Mouse (Mus musculus) forebrain, postnatal 0 days (tissue): Measurements from ENCODE around the gene Qprt. TPM values are rescaled to one million over a fixed set of nuclear protein-coding genes. Genes with fewer than 3 reads are reported as not detected.

Experiments used
- ATAC-seq: fragments of 200-750 bp; cut with Nextera tagmentation; 2 replicates; pipeline ENCODE4 v1.8.0; 2017; ENCODE audit warnings: mild to moderate bottlenecking, moderate library complexity
- DNase-seq: peaks from one replicate; pipeline ENCODE4 v3.0.0-alpha.2; 2015
- H3K27ac ChIP-seq: fragments of 300-500 bp; sonication (generic); 2 replicates; pipeline ENCODE4 v1.5.1; 2014; ENCODE audit warnings: low read depth, mild to moderate bottlenecking, antibody characterized with exemption, low read length, moderate library complexity, mixed read lengths
- H3K27me3 ChIP-seq: fragments of 300-500 bp; sonication (generic); 2 replicates; pipeline ENCODE4 v1.6.1; 2014; ENCODE audit warnings: mild to moderate bottlenecking, low read length, mixed read lengths; ENCODE audit not compliant: insufficient read depth
- H3K36me3 ChIP-seq: fragments of 300-500 bp; sonication (generic); 2 replicates; pipeline ENCODE4 v1.6.1; 2014; ENCODE audit warnings: mild to moderate bottlenecking, moderate library complexity; ENCODE audit not compliant: insufficient read depth
- H3K4me1 ChIP-seq: fragments of 300-500 bp; sonication (generic); 2 replicates; pipeline ENCODE4 v1.6.1; 2014; ENCODE audit warnings: antibody characterized with exemption; ENCODE audit not compliant: insufficient read depth
- H3K4me2 ChIP-seq: fragments of 300-500 bp; sonication (generic); 2 replicates; pipeline ENCODE4 v1.6.1; 2014; ENCODE audit warnings: low read depth, mild to moderate bottlenecking, moderate library complexity
- H3K4me3 ChIP-seq: fragments of 300-500 bp; sonication (generic); 2 replicates; pipeline ENCODE4 v1.5.1; 2014; ENCODE audit warnings: low read depth, low read length, mixed read lengths
- H3K9ac ChIP-seq: fragments of 300-500 bp; sonication (generic); 2 replicates; pipeline ENCODE4 v1.6.1; 2014; ENCODE audit warnings: mild to moderate bottlenecking
- H3K9me3 ChIP-seq: fragments of 300-500 bp; sonication (generic); 2 replicates; pipeline ENCODE4 v1.6.1; 2016; ENCODE audit warnings: low read length
- CTCF ChIP-seq: sonication (generic); IDR thresholded peaks from 2 replicates; pipeline ENCODE4 v1.5.1; 2016; ENCODE audit warnings: antibody characterized with exemption, control low read depth, low read depth
- WGBS: fragments of 180-500 bp; shearing (Covaris S2); extraction: QIAGEN DNeasy Blood & Tissue Kit; methylation state at CpG from one replicate; pipeline ENCODE4 v1.1.7; 2014; 5-methylcytosine and 5-hydroxymethylcytosine counted together
- polyA plus RNA-seq: library from polyadenylated mRNA; unstranded; fragments of >200 nt; fragmentation: Nextera tagmentation; extraction: Ambion mirVana; gene quantifications from 2 replicates; pipeline ENCODE4 v1.2.1, GENCODE M21; 2015
- total RNA-seq: library from RNA; depleted of rRNA; stranded (reverse); fragments of >200 nt; gene quantifications from 2 replicates; pipeline ENCODE4 v1.2.3, GENCODE M21; 2014; rRNA removed

Qprt gene
- total RNA-seq, result 0.54 and 0.90 TPM in 2 replicates
- polyA plus RNA-seq, result 0.84 and 1.2 TPM in 2 replicates

- WGBS, result 13% methylated on average over 6 of the region's 7 CpGs
- H3K4me3 ChIP-seq, result no peak within 1 kb of the TSS
- no peak within 1 kb of the TSS for H3K4me2 ChIP-seq
- no peak for ATAC-seq
- H3K9ac ChIP-seq, result no peak within 1 kb of the TSS
- no peaks in the 10 kb centered on the region for H3K4me1 ChIP-seq
- no peaks in the 10 kb centered on the region for H3K9me3 ChIP-seq
- TF ChIP-seq CTCF, result no peak
- no peaks in the 10 kb centered on the region for H3K36me3 ChIP-seq
- DNase-seq, result no peak
- peaks cover 12% of the 10 kb centered on the region; the same call in 1 of the 2 replicates for H3K27me3 ChIP-seq
- H3K27ac ChIP-seq, result no peak within 1 kb of the TSS
Observed at GRCm38 (mm10) chr7:127121911-127122270, at the start of gene Qprt. TSS of gene Qprt (minus strand) at chr7:127122226.

GRCm38 (mm10) chr7:127166501-127166900, 44.5 kb upstream of the Qprt start:
- DNase-seq (no peak), ATAC-seq (no peak)
- no peak overlapping the region for H3K4me2 ChIP-seq

GRCm38 (mm10) chr7:127165607-127166493, 43.8 kb upstream of the Qprt start:
- H3K4me2 ChIP-seq, result no peak overlapping the region
- no peak overlapping the region for H3K27ac ChIP-seq
- H3K36me3 ChIP-seq, result no peaks in the 10 kb centered on the region
- H3K9ac ChIP-seq, result no peak overlapping the region
- H3K27me3 ChIP-seq, result no peaks in the 10 kb centered on the region
- no peak overlapping the region for H3K4me3 ChIP-seq
- no peak for ATAC-seq
- H3K9me3 ChIP-seq, result no peaks in the 10 kb centered on the region
- WGBS, result 87% methylated on average over 12 of the region's 12 CpGs
- DNase-seq, result no peak
- no peak for TF ChIP-seq CTCF
- H3K4me1 ChIP-seq, result no peaks in the 10 kb centered on the region

More at GRCm38 (mm10) chr7:127166501-127166900, 44.5 kb upstream of the Qprt start:
- no peaks in the 10 kb centered on the region for H3K4me1 ChIP-seq
- no peaks in the 10 kb centered on the region for H3K27me3 ChIP-seq
- WGBS, result 91% methylated on average over 5 of the region's 5 CpGs
- no peak for TF ChIP-seq CTCF
- H3K4me3 ChIP-seq, result no peak overlapping the region
- no peak overlapping the region for H3K9ac ChIP-seq
- H3K36me3 ChIP-seq, result no peaks in the 10 kb centered on the region
- H3K27ac ChIP-seq, result no peak overlapping the region
- no peaks in the 10 kb centered on the region for H3K9me3 ChIP-seq

- Histone ChIP-seq H3K9ac (no peak overlapping the region), H3K4me3 (no peak overlapping the region), H3K9me3 (no peaks in the 10 kb centered on the region), H3K36me3 (no peaks in the 10 kb centered on the region), H3K27ac (no peak overlapping the region), H3K27me3 (no peaks in the 10 kb centered on the region), H3K4me1 (no peaks in the 10 kb centered on the region), H3K4me2 (no peak overlapping the region)
- WGBS, result 86% methylated on average over 4 of the region's 4 CpGs
- DNase-seq (no peak), ATAC-seq (no peak)
- no peak for TF ChIP-seq CTCF
Observed at GRCm38 (mm10) chr7:127164002-127164401, 42.0 kb upstream of the Qprt start.

- ATAC-seq (no peak), DNase-seq (no peak)
- Histone ChIP-seq H3K36me3 (no peaks in the 10 kb centered on the region), H3K4me2 (no peak overlapping the region), H3K27ac (no peak overlapping the region), H3K27me3 (no peaks in the 10 kb centered on the region), H3K9ac (no peak overlapping the region), H3K4me3 (no peak overlapping the region), H3K4me1 (no peaks in the 10 kb centered on the region), H3K9me3 (no peaks in the 10 kb centered on the region)
- 81% methylated on average over 5 of the region's 5 CpGs for WGBS
- TF ChIP-seq CTCF, result no peak
Observed at GRCm38 (mm10) chr7:127162546-127162945, 40.5 kb upstream of the Qprt start.

- H3K4me1 ChIP-seq, result no peaks in the 10 kb centered on the region
- H3K9ac ChIP-seq, result no peak overlapping the region
- H3K27me3 ChIP-seq, result no peaks in the 10 kb centered on the region
- H3K36me3 ChIP-seq, result no peaks in the 10 kb centered on the region
- no peak overlapping the region for H3K4me3 ChIP-seq
- no peak overlapping the region for H3K4me2 ChIP-seq
- WGBS, result 92% methylated on average over 4 of the region's 4 CpGs
- ATAC-seq (no peak), DNase-seq (no peak)
- no peak overlapping the region for H3K27ac ChIP-seq
- no peak for TF ChIP-seq CTCF
- H3K9me3 ChIP-seq, result no peaks in the 10 kb centered on the region
Observed at GRCm38 (mm10) chr7:127157548-127157947, 35.5 kb upstream of the Qprt start.

GRCm38 (mm10) chr7:127153477-127153876, 31.5 kb upstream of the Qprt start:
- Histone ChIP-seq H3K4me1 (no peaks in the 10 kb centered on the region), H3K4me2 (no peak overlapping the region), H3K36me3 (no peaks in the 10 kb centered on the region), H3K27ac (no peak overlapping the region), H3K9ac (no peak overlapping the region), H3K4me3 (no peak overlapping the region), H3K9me3 (no peaks in the 10 kb centered on the region), H3K27me3 (no peaks in the 10 kb centered on the region)
- WGBS, result 79% methylated on average over 3 of the region's 3 CpGs
- TF ChIP-seq CTCF, result no peak
- ATAC-seq, result no peak
- no peak for DNase-seq
